Mouse (Mus musculus): Measurements from ENCODE around the gene Ccnk. TPM values are rescaled to one million over a fixed set of nuclear protein-coding genes. Genes with fewer than 3 reads are reported as not detected.

Ccnk gene
- total RNA-seq, 1 experiment from 2014 or later = 34.6 TPM

DNA sequence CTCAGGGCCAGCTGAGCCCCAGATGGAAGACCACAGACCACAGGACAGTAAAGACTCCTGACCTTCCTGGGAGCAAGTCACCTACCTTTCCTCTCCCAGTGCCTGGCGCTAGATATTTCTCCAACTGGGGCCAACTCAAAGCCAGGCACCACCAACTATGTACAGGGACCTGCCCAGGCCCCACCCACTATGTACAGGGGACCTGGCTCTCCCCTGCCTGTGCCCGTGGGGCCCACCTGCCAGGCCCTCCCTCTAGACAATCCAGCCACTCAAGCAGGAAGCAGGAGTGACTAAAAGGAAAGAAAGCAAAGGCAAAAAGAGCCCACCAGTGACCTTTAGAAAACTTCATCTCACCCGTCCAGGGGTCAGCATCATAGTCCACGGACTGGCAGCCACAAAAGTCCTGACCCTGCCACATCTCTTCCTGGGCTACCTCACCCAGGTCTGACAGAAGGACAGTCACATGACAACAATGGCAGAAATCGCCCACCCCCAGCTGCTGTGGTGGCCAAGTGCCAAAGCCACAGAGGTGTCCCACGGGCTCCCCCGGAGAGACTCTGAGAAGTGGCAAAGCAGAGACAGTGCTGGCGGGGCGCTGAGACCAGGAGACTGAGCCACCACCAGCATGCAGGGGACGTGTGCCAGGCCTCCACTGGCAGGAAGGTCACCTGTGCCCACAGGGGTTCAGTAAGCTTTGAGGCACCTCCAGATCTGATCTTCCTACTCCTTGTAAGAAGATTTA is 67.6 kb downstream of the Ccnk start:
- DNase-seq = no peak

DNA sequence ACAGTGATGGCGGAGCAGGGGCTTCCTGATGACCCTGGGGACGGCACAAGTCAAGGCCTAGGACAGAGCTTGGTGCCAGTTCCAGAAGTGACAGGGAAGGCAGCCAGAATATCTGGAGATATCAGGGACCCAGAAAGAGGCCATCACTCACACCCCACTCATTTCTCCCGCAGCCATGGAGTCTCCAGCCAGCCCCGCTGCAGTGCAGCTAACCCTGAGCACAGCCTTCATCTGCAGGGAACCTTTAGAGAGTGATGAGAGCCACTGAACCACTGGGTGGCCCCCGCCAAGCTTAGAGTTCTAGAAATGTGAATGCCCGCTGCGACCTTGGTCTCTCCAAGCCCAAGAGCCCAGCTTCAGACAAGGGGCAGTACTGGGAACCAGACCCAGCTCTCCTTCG is 69.6 kb downstream of the Ccnk start:
- no peak for DNase-seq

DNA sequence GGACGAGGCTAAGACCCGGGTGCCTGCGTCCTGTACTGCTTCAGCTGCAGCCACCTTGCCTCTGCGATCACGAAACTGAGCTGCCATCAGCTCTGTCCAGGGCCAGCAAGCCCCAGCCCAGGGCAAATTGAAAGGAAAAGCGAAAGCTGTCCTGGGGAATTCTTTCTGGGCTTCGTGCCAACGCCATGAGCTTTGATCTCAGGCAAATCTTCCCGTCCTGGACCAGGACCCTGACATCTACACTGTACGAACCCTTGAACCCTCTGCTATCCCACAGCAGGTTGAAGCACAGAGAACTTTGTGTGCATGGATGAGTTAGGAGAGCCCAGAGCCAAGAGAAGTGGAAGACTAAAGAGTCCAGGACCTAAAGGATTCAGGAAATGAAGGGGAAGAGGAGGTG is 70.1 kb downstream of the Ccnk start:
- peak; percentile 84 for DNase-seq

DNA sequence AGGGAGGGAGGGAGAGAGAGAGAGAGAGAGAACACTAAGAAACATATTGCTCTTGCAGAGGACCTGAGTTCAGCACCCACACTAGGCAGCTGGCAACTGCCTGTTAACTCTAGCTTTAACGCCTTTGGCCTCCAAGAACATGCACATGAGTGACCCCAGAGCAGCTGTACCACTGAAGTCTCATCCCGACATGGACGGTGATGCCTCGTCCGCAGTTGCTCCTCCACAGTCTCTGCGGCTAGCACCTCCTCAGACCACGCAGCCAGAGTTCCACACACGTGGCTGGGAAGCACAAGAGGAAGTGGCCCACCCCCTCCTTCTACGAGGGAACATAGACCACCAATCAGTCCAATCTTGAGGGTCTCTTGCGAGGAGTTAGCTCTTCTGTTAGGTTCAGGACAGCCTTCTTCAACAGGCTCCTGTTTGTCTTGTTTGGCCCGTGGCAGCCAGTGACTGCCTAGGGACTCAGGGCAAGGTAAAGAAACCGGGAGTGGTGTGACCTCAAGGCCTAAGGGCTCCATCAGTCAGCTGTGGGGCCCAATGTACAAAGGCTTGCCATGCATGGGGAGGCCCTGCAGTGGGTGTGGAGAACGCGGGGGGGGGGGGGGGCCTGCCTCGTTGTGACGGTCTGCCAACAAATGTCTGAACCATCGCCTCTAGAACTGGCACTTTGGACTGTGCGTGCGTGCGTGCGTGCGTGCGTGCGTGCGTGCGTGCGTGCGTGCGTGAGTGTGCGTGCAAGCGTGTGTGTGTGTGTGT is 71.8 kb downstream of the Ccnk start:
- DNase-seq = no peak

DNA sequence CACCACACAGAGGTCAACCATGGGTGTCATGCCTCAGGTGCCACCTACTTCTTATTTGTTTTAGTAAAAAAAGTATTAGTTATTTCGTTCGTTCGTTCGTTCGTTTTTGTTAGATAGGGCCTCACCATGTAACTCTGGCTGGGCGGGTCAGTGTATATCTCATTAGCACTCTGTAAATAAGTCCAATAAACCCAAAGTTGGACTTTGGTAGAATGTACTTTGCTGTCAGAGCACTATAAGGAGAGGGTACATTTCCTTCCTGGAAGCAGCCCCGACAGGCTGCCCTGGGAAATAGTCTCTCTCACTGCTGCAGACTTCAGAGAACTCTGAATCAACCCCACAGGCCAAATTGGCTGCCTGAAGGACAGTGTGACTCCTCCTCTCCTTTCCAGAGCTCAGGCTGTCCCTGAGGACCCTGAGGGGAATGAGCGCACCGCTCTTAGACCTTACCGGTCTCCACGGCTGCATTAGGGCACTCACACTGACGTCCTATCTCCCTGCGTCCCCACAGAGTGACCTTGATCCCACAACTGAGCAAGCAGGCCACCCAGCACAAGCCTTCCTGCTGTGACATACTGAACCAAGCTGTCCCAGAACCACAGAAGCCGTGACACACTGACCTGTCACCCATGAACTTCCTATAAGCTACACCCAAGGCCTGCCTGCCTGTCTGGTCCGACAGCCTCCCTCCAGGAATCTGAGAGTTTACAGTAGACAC is 72.6 kb downstream of the Ccnk start:
- DNase-seq = no peak

Other genes with a start within 250 kb of the Ccnk start
- 0.18 and 0.38 TPM in 2 replicates for gene Bcl11b, start 176.0 kb upstream of the Ccnk start, total RNA-seq (2021)
- gene Setd3, start 265 bp upstream of the Ccnk start, total RNA-seq (2021) = 122 and 130 TPM in 2 replicates
- 19.4 and 19.9 TPM in 2 replicates for gene Ccdc85c, start 95.8 kb downstream of the Ccnk start, total RNA-seq (2021)
- gene Hhipl1, start 126.7 kb downstream of the Ccnk start, total RNA-seq (2021) = 0.48 and 0.67 TPM in 2 replicates
- 2.0 and 3.1 TPM in 2 replicates for gene Cyp46a1, start 154.8 kb downstream of the Ccnk start, total RNA-seq (2021)
- 15.5 and 20.6 TPM in 2 replicates for gene Eml1, start 191.4 kb downstream of the Ccnk start, total RNA-seq (2021)